Mouse (Mus musculus) layer of hippocampus, postnatal 36 days (tissue): ENCODE measurements around the gene Brdt. TPM values are rescaled to one million over a fixed set of nuclear protein-coding genes. Genes with fewer than 3 reads are reported as not detected.

Experiments used
- DNase-seq, 2 experiments: peaks; one replicate each; pipeline ENCODE4 v3.0.0; 2022
- total RNA-seq, 2 experiments: library from RNA; stranded (reverse); gene quantifications; 2 replicates each; pipeline ENCODE4 v1.2.3; 2021

The Brdt gene
- total RNA-seq, result 10 to 100 TPM; 17.6 to 18.5 TPM

DNA sequence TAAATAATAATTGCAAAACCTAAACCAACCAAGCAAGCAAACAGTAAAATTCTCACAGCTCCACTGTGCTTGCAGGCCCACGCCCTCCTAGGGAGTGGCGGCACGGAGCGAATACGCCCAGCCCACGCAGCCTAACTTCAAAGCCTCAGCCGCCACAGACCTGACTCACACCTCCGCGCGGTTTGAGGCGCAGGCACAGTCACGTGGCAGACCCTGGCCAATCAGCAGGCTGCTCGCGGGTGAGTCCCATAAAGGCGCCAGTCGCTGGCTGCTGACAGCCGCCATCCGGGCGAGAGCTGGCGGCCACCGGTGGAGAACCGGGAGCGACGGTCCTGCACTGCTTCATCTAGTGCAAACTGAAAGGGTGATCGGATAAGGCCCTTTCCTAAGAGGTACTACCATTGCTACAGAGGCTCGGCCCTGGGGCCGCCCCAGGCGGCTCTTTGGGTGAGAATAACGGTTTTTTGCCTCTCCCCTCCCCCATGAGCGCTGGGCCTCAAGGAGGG, at the start of gene Brdt:
TSS of gene Brdt (plus strand) at position 244 of the 506 bp plus-strand sequence.
- no peak for DNase-seq

DNA sequence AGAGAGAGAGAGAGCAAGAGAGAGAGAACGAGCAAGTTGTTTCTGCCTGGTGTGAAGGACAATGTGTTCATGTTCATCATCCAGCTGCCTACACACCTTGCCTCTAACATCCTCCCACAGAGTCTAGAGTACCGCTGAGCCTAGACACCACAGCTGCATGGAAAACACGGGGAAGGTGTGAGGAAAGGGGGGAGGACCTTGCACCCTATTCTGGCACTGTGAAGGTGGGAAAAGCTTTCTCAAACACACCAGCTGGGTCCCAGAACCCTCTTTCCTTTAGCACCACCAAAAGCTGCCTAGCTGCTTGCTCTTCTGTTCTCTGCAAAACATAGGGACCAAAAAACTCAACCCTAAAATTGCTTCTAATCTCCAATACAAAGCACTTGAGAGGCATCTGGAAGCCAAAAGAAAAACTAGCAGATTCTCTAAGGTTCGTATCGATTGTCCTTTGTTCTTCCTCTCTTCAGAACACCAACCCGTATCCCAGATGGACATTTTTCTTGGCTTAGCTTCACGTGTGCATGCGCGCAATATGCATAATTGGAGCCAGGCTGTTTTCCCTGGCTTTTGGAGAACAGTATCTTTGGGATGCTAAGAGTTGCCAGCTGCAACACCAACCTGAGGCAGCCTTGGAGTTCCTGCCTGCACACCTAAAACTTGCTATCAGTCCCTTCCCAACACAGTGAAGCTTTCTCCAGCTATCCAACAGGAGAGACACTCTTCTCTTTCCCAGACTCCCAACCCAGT, 48.2 kb upstream of the Brdt start:
- no peak for DNase-seq

- DNase-seq, result no peak
Measured at GRCm38 (mm10) chr5:107283935-107284524, 46.9 kb upstream of the Brdt start.

DNA sequence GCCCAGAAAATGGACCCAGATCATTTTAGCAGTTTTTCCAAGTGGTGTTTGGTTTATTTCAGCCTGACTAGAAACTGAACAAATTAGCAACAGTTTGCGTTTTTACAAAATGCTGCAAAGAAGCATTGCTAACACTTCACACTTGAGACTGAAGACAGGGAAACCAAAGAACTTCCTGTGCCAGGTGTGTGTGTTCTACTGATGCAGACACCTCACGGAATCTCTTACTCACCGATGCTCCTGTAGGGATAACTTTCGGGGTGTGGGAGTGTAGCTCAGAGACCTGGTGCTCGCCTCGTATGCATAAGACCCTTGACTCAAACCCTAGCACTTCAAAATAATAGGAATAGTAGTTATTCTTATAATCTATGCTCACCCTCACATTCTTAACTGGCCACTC, 45.4 kb upstream of the Brdt start:
- no peak for DNase-seq

DNA sequence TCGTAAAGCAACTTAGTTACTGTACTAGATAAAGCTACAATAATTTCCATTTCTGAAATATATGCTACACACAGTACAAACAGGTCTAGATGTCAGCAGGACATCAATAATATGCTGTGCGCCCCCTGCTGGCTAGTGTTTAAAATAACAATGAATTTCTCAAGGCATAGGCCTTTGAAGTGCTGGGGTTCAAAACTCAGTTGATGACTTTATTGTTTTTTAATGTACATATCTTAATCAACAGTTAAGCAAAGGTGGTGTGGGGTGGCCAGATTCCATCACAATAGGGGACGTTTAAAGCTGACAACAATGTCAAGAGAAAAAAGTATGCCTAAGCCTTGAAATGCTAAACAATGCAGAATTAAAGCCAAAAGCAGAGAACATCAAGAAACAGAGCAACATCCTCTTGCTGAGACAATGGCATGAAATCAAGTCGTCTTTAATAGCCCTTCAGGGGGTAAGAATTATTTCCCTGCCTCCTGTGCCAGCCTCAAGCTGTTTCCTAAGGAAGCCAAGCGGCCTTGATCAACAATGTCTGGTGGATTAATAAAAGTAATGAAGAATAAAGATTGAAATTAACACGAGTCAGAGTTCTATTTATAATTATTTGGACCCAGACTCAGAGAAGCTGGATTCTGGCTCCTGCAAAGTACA, 43.6 kb upstream of the Brdt start:
- DNase-seq, result no peak

- DNase-seq, result no peak
Measured at GRCm38 (mm10) chr5:107287908-107288267, 43.1 kb upstream of the Brdt start.

- DNase-seq, result peak in 1 of 2 experiments; percentile 31
Measured at GRCm38 (mm10) chr5:107288427-107289233, 42.3 kb upstream of the Brdt start.

DNA sequence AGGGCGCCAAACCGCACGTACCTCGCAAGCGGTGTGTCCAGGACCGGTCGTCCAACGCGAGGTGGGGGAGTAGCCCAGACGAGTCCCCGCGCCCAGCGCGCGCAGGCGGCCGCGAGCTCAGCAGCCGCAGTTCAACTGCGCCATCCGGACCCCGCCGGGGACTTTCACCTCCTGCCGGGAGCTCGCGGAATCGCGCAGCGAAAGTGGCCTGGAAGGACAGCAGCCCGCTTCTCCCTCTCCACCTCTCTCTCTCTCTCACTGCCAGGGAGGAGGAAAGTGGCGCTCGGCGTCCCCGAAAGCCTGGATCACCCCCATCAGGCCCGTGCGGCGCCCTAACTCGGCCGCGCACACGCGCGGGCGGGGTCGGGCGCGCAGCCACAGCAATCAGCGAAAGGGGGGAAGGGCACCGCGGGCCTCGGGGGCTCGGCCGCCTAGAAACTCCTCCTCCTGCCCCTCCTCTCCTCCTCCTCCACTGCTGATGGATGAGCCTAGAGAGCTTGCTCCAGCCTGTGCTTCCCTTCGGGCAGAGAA, 41.7 kb upstream of the Brdt start, which contains the start of gene Tgfbr3:
TSS of gene Tgfbr3 (minus strand) at position 396 of the 531 bp plus-strand sequence.
- DNase-seq, result peak; percentile 80 to 81

DNA sequence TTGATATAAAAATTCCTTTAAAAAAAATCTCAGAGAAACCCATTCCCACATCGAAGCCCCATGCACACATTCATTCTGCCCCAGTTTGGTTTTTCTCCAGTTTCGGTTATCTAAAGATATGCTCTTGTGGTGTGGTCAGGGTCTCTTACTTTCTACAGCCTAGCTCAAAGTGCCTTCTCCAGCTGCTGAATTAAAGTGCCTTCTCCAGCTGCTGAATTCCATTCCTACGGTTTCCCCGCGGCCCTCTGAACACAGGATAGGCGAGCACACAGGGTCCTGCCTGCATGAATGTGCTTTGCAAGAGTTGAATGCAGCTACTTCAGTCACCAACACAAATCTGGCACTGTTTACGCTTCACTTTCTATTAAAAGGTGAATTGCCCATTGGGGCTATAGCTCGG, 41.0 kb upstream of the Brdt start:
- no peak for DNase-seq

DNA sequence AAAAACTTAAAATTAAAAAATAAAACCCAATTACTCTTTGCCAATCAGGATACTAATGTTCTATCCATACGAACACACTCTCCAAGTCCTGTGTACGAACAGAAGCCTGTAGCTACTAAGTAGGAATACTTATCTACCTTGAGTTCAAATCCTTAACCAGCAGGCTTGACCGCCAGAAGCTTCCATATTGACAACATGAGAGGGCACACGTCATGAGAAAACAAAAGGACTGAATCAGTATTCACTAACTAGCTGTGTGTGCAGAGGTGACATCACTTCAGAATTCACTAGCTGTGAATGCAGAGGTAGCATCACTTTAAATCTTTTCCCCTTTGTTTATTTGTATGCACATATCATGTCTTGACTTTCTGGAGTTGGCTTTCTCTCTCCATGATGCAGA, 36.9 kb upstream of the Brdt start:
- DNase-seq, result no peak

- DNase-seq, result no peak
Measured at GRCm38 (mm10) chr5:107295061-107295816, 35.7 kb upstream of the Brdt start.

DNA sequence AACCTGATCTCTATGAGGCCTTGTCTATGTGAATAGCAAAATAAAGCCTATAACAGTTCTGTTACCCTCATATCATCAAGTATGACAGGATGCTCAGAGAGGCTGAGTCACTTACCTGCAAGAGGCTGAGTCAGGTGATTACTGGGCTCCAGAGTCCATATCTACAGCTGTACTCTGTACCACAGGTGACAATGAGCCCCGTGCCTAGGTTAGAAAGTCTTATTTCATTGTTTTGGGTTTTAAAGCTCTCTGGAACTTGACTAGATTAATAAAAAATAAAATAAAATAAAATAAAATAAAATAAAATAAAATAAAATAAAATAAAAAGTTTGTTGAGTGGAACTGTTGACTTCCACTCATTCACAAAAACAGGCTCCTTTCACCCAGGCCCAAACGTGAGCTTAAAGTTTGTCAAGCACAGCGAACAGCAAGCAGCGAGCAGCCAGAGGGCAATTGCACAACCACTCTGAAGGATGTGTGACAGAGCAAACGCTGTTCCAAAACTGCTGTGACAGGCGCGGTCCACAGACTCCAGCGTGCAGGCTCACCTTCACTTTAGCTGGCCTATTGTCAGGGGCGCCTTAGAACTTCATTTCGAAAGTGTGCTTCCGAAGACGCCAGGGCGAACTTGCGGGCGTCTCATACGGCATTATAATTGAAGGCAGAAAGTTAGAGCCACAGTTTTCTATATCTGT, 35.0 kb upstream of the Brdt start:
- DNase-seq, result no peak

DNA sequence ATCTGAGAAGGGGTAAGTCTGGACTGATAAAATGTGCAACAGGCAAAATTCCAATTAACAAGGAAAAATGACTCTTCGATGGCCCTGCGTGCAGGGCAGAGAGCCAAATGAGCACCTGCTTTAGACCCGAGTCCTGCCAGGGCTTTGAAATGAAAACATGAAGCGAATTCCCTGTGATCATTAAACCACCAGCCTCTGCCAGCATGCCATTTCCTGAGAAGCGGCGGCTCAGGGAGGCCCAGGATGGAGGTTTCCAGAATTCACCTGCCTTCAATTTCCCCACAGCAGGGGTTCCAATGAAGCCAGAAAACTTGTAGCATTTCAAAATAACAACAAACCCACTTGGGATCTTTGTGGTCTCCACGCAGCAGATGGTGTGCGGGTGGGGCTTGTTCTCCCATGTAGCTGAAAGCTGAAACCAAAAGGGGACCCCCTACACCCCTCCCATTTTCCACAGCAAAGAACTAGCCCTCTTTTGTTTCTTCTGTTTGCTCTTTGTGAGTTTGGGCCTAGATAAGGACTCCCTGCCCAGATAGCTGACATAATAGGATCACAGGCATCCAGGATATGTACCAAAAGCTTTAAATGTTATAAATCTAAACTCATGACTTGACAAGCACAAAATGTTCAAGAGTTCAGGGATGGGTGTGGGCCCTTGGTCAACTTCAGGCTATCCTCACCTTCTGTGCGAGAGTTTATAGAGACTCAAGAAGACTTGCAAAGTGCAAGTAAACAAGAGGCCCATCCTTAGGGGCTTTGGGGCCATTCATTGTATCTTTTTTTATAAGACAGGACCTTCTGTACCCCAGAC, 34.2 kb upstream of the Brdt start:
- no peak for DNase-seq

- no peak for DNase-seq
Measured at GRCm38 (mm10) chr5:107298854-107299253, 32.1 kb upstream of the Brdt start.

GRCm38 (mm10) chr5:107303350-107303861, 27.6 kb upstream of the Brdt start:
- DNase-seq, result no peak

DNA sequence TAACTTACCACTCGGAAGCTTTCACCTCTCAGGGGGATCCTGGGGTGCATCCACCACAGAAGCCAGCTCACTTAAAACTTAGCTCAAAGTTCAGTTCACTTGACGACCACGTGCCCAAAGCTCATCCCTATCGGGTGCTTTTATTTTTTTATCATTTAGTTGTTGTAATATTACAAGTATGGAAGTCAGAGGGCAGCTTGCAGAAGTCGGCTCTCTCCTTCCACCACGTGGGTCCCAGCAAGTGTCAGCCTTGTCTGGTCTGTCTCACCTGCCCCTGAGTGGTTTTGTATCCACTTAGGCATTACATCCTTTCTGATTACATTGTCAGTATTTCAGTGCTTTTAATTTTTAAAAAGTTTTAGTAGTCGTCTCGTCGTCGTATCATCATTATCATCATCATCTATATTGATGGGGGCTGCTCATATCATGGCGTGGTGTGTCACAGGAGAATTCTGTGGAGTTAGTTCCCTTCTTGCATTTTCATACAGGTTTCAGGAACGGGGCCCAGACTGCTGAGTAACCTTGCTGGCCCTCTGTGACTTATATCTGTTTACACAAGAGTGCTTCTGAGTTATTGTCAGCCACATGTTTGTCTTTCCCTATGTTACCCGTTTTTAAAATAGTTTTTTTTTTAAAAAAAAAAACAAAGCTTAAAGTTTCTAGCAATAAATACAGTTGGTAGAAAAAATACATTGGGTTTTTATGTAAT, 26.7 kb upstream of the Brdt start:
- DNase-seq, result no peak

DNA sequence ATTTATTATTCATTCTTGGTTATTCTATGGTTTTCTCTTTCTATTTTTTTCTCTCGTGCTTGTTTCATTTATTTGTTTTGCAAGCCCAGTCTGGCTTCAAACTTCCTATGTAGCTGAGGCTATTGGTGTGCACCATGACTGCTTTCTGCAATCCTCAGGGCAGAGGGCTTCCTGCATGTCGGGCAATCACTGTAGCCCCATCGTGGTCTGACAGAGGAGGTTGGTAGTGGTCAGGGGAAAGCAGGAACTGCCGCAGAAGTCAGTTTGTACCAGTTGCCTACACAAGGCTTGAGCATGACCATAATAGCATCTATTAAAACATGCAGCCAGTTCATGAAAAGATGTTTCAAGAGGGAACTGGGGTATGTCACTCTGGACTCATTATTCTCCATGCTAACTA, 23.5 kb upstream of the Brdt start:
- DNase-seq, result no peak

DNA sequence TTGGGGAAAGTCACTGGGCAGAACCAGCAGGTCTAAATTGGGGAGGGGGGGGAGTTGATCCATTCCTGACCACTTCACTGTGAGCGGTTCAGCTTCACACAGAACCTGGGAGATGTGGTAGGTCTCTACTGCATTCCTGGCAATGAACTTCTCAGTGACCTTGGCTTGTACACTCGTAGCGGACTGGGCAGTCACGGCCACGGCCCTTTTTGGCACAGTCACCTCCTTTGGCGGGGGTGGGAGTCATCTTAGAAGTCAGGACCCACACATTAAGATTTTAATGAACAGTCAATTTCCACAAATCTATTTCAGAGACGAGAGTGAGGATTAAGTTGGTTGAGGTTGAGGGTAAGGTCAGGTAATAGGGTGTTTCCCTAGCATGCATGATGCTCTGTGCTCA, 13.8 kb upstream of the Brdt start:
- no peak for DNase-seq

DNA sequence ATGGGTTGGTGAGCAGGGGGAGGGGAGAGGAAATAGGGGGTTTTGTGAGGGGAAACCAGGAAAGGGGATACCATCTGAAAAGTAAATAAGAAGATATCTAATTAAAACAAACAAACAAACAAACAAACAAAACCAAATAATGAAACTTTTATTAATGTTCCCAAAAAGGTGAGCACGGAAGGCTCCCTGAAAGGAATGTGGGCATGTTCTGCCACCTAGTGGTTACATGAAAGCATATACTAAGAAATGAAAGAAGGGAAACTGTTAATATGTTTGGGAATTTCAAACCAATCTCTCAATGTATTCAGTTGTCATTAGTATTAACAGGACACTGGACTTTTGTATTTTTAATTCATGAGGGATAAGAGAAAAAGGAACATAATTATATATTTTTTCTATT, 10.3 kb upstream of the Brdt start:
- DNase-seq, result no peak
